In the genomic region with DNA sequence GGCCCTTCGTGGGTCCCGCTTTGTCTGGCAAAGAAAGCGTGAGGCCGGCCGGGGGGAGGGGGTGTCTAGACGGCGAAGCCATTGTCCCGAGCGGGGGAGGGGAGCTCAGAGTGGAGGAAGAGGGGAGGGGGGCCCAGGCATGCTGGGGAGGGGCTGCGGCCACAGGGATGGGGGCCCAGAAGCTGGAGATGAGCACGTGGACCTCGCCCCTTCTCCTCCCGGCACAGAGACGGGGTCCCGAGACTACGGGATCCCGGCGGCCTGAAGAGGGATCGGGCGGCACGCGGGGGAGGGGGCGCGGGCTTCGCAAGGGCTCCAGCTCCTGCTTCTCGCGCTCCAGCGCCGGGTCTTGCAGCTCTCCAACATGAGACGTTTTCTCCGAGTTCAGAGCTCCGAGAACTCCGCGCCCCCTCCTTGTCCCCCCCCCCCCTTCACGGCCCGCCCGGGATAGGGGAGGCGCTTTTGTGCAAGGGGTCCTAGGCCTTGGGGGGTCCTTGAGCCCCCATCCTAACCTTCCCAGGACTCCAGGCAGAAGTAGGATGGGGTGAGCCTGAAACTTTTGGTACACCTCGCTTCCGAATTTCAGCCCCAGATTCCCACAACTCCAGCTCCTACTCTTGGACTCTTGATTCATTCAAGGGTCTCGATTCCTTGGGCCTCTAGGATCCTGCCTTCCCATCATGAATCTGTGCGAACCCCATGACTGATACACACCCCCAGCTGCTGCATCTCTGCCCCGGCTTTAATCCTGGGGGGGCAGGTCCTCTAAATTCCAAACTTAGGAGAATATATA, we compare ENCODE assay signal across 8 mouse cellular contexts. TPM values are rescaled to one million over a fixed set of nuclear protein-coding genes. Genes with fewer than 3 reads are reported as not detected.
A peak's percentile ranks its signal among the peaks of the same experiment; 100 is the strongest.
DNase-seq lines count a peak whose midpoint lies in the region; ATAC-seq and TF ChIP-seq lines count a peak whose summit lies in the region.

No protein-coding gene starts in this region.

- under 1% methylated on average over 37 of the region's 43 CpGs for WGBS in forebrain, embryonic 14.5 days
- under 1% methylated on average over 39 of the region's 43 CpGs for WGBS in intestine, embryonic 16.5 days
- under 1% methylated on average over 28 of the region's 43 CpGs for whole genome bisulfite sequencing in stomach, embryonic 15.5 days

- peak overlapping the region; percentile 71 for H3K4me3 ChIP-seq in G1E (ENCODE audit: low read depth, low read length)
- H3K4me3 ChIP-seq in forebrain, embryonic 14.5 days (ENCODE audit: low read depth, low read length): peak overlapping the region; percentile 43
- H3K4me3 ChIP-seq in intestine, embryonic 16.5 days (ENCODE audit: low read length): peak overlapping the region; percentile 73
- H3K4me3 ChIP-seq in stomach, embryonic 15.5 days (replicated peaks): peak overlapping the region; percentile 78

- no peak for TF ChIP-seq CTCF in G1E (IDR thresholded peaks at IDR 0.05; ENCODE audit: low read depth, low read length)

- DNase-seq in heart, adult 18-20 months: peak; percentile 23 to 69
- DNase-seq in heart, adult 8-10 months (ENCODE audit: low spot score): no peak
- peak; percentile 48 for DNase-seq in G1E (ENCODE audit: low spot score)
- DNase-seq in forebrain, embryonic 14.5 days (ENCODE audit: low spot score): peak; percentile 91
- DNase-seq in lung, postnatal 10 days: peak; percentile 77

- peaks cover 66% of the 10 kb centered on the region for H3K4me1 ChIP-seq in G1E (ENCODE audit: insufficient read depth, low read depth, low read length)
- H3K4me1 ChIP-seq in forebrain, embryonic 14.5 days (ENCODE audit: control insufficient read depth, insufficient read depth, low read length): peaks cover 4% of the 10 kb centered on the region
- peaks cover 40% of the 10 kb centered on the region for H3K4me1 ChIP-seq in intestine, embryonic 16.5 days (ENCODE audit: control insufficient read depth, insufficient read depth, low read length)
- peaks cover 40% of the 10 kb centered on the region for H3K4me1 ChIP-seq in stomach, embryonic 15.5 days

- no peak for ATAC-seq in G1E (ENCODE audit: extremely low read depth, insufficient number of reproducible peaks, low FRiP score, poor library complexity, severe bottlenecking)
- peak; percentile 69 for ATAC-seq in forebrain, embryonic 14.5 days
- peak; percentile 10 for ATAC-seq in intestine, embryonic 16.5 days
- ATAC-seq in stomach, embryonic 15.5 days (ENCODE audit: insufficient read depth, low FRiP score, low read depth): peak; percentile 3; the same call in 1 of the 2 replicates
- no peak for ATAC-seq in frontal cortex, adult (ENCODE audit: low TSS enrichment)

- H3K36me3 ChIP-seq in G1E (replicated peaks): no peaks in the 10 kb centered on the region
- no peaks in the 10 kb centered on the region for H3K36me3 ChIP-seq in forebrain, embryonic 14.5 days (ENCODE audit: control insufficient read depth, insufficient read depth, low read length)
- H3K36me3 ChIP-seq in intestine, embryonic 16.5 days (ENCODE audit: control insufficient read depth, insufficient read depth, low read length): no peaks in the 10 kb centered on the region
- H3K36me3 ChIP-seq in stomach, embryonic 15.5 days: no peaks in the 10 kb centered on the region

- peak overlapping the region; percentile 70 for H3K9ac ChIP-seq in forebrain, embryonic 14.5 days (ENCODE audit: low read length)
- H3K9ac ChIP-seq in intestine, embryonic 16.5 days (ENCODE audit: low read depth, low read length): peak overlapping the region; percentile 78
- peak overlapping the region; percentile 73 for H3K9ac ChIP-seq in stomach, embryonic 15.5 days

- peaks cover 36% of the 10 kb centered on the region for H3K27me3 ChIP-seq in G1E (ENCODE audit: insufficient read depth, low read length)
- no peaks in the 10 kb centered on the region for H3K27me3 ChIP-seq in forebrain, embryonic 14.5 days (replicated peaks; ENCODE audit: control insufficient read depth, insufficient read depth, low read length)
- no peaks in the 10 kb centered on the region for H3K27me3 ChIP-seq in intestine, embryonic 16.5 days (replicated peaks; ENCODE audit: control insufficient read depth, insufficient read depth, low read length)
- H3K27me3 ChIP-seq in stomach, embryonic 15.5 days (replicated peaks): no peaks in the 10 kb centered on the region

- peak overlapping the region; percentile 82 for H3K4me2 ChIP-seq in forebrain, embryonic 14.5 days (ENCODE audit: low read length)
- H3K4me2 ChIP-seq in intestine, embryonic 16.5 days (ENCODE audit: low read depth, low read length): peak overlapping the region; percentile 97
- H3K4me2 ChIP-seq in stomach, embryonic 15.5 days: peak overlapping the region; percentile 86

- peak overlapping the region; percentile 79 for H3K27ac ChIP-seq in forebrain, embryonic 14.5 days (ENCODE audit: low read depth, low read length)
- peak overlapping the region; percentile 78 for H3K27ac ChIP-seq in intestine, embryonic 16.5 days (ENCODE audit: low read length)
- H3K27ac ChIP-seq in stomach, embryonic 15.5 days: peak overlapping the region; percentile 93

- H3K9me3 ChIP-seq in G1E (replicated peaks): no peaks in the 10 kb centered on the region
- no peaks in the 10 kb centered on the region for H3K9me3 ChIP-seq in forebrain, embryonic 14.5 days (replicated peaks; ENCODE audit: control insufficient read depth, low read length)
- no peaks in the 10 kb centered on the region for H3K9me3 ChIP-seq in intestine, embryonic 16.5 days (ENCODE audit: control insufficient read depth, low read length)
- H3K9me3 ChIP-seq in stomach, embryonic 15.5 days: no peaks in the 10 kb centered on the region

RNA-seq across cellular contexts. Expression of a gene that starts 0.7 kb away (rescaled TPM):
- 10 to 100 TPM; 20.5 to 24.5 TPM for total RNA-seq in heart, adult 18-20 months (2021)
- 10 to 100 TPM; 18.6 to 24.9 (median 21.6) TPM for total RNA-seq in heart, adult 8-10 months (2022)
- total RNA-seq in G1E (2014; fragmentation: Nextera tagmentation) (3.3 and 4.4 TPM in 2 replicates), G1E (2017) (0.16 and 0.17 TPM in 2 replicates)
- 4.2 and 4.4 TPM in 2 replicates for polyA plus RNA-seq in G1E (2012)
- polyA plus RNA-seq in forebrain, embryonic 14.5 days (2014; fragmentation: Nextera tagmentation; extraction: Ambion mirVana): 5.6 and 6.0 TPM in 2 replicates
- 5.1 and 6.6 TPM in 2 replicates for polyA plus RNA-seq in intestine, embryonic 16.5 days (2015; fragmentation: Nextera tagmentation; extraction: Ambion mirVana)
- 13.1 and 14.2 TPM in 2 replicates for polyA plus RNA-seq in stomach, embryonic 15.5 days (2015; fragmentation: Nextera tagmentation; extraction: Ambion mirVana)

RNA-seq across cellular contexts. Expression of a gene that starts 23.4 kb away (rescaled TPM):
- total RNA-seq in heart, adult 18-20 months (2021): under 1 TPM; 0.69 to 0.74 TPM
- total RNA-seq in heart, adult 8-10 months (2022): 1 to 10 TPM in 1 of 4 experiments, under 1 TPM in 3; 0.40 to 1.4 (median 0.69) TPM
- total RNA-seq in G1E (2014; fragmentation: Nextera tagmentation) (0.29 and 0.68 TPM in 2 replicates), G1E (2017) (0.23 and 0.38 TPM in 2 replicates)
- 0.02 TPM in 1 of 2 replicates, not detected in the other for polyA plus RNA-seq in G1E (2012)
- polyA plus RNA-seq in forebrain, embryonic 14.5 days (2014; fragmentation: Nextera tagmentation; extraction: Ambion mirVana): not detected in 2 replicates
- polyA plus RNA-seq in intestine, embryonic 16.5 days (2015; fragmentation: Nextera tagmentation; extraction: Ambion mirVana): 0.05 and 0.16 TPM in 2 replicates
- 1.5 and 5.0 TPM in 2 replicates for polyA plus RNA-seq in stomach, embryonic 15.5 days (2015; fragmentation: Nextera tagmentation; extraction: Ambion mirVana)

Comparison
In these comparisons a context has a peak if more than half of its experiments do, and no peak if none do; other contexts are left out.
1. ATAC-seq: peak in forebrain, embryonic 14.5 days (single experiment), intestine, embryonic 16.5 days (single experiment) and stomach, embryonic 15.5 days (single experiment); none in G1E (single experiment) and frontal cortex, adult (single experiment).
2. Peak in every context shown above with its lines, with median percentiles within 50 percentile points of each other: H3K4me3 ChIP-seq, H3K27ac ChIP-seq, H3K4me2 ChIP-seq and H3K9ac ChIP-seq.